ENCODE assay signal across 8 mouse cellular contexts in genomic region chr10:128321641-128322040, GRCm38 (mm10). TPM values are rescaled to one million over a fixed set of nuclear protein-coding genes. Genes with fewer than 3 reads are reported as not detected.
A peak's percentile ranks its signal among the peaks of the same experiment; 100 is the strongest.
DNase-seq lines count a peak whose midpoint lies in the region; ATAC-seq and TF ChIP-seq lines count a peak whose summit lies in the region.

No protein-coding gene starts in this region.

- peak overlapping the region; percentile 60 for H3K4me2 ChIP-seq in CH12.LX (ENCODE audit: insufficient read depth, low read depth, poor library complexity, severe bottlenecking)
- peak overlapping the region; percentile 85 for H3K4me2 ChIP-seq in forebrain, embryonic 14.5 days (ENCODE audit: low read length)
- peak overlapping the region; percentile 83 for H3K4me2 ChIP-seq in liver, embryonic 16.5 days (ENCODE audit: low read depth, low read length)

- peaks cover 28% of the 10 kb centered on the region for H3K4me1 ChIP-seq in erythroblast, embryonic 14.5 days (ENCODE audit: control insufficient read depth)
- peaks cover 6 to 15% of the 10 kb centered on the region in 2 experiments for H3K4me1 ChIP-seq in CH12.LX (ENCODE audit: control insufficient read depth in 1 of 2, insufficient read depth in 2 of 2)
- H3K4me1 ChIP-seq in forebrain, embryonic 14.5 days (ENCODE audit: control insufficient read depth, insufficient read depth, low read length) = peaks cover 16% of the 10 kb centered on the region
- peaks cover 15% of the 10 kb centered on the region for H3K4me1 ChIP-seq in liver, embryonic 16.5 days (ENCODE audit: control insufficient read depth, low read depth, low read length)

- no peak for TF ChIP-seq EP300 in CH12.LX (IDR thresholded peaks at IDR 0.05; ENCODE audit: low read length)

- no peaks in the 10 kb centered on the region for H3K9me3 ChIP-seq in erythroblast, embryonic 14.5 days (ENCODE audit: control insufficient read depth, low read length)
- H3K9me3 ChIP-seq in CH12.LX (replicated peaks; ENCODE audit: low read length) = no peaks in the 10 kb centered on the region
- no peaks in the 10 kb centered on the region for H3K9me3 ChIP-seq in forebrain, embryonic 14.5 days (replicated peaks; ENCODE audit: control insufficient read depth, low read length)
- H3K9me3 ChIP-seq in liver, embryonic 16.5 days (replicated peaks; ENCODE audit: control insufficient read depth, low read length) = no peaks in the 10 kb centered on the region

- in situ Hi-C loops in CH12.LX (cut with MboI; ENCODE audit: low pct_ligation_motif_present, low pct_unique_long_range_greater_than_20kb, low sequenced_read_pairs) = no loop called here

- intact Hi-C loops in left cerebral cortex, postnatal 25 days (cut with DNase I) = loop anchor here (1.0 kb wide), 1 partner anchor 18 kb away; the partner anchor contains the start of gene Pan2

- H3K4me3 ChIP-seq in erythroblast, embryonic 14.5 days (replicated peaks) = peak overlapping the region; percentile 80
- H3K4me3 ChIP-seq in CH12.LX (replicated peaks in 1 of 3; ENCODE audit: low read depth in 2 of 3, low read length in 2 of 3, poor library complexity in 1 of 3) = peak overlapping the region; percentile 41 to 86 (median 64)
- peak overlapping the region; percentile 93 for H3K4me3 ChIP-seq in forebrain, embryonic 14.5 days (ENCODE audit: low read depth, low read length)
- peak overlapping the region; percentile 90 for H3K4me3 ChIP-seq in liver, embryonic 16.5 days (ENCODE audit: low read depth, low read length)

- TF ChIP-seq POLR2A in CH12.LX (IDR thresholded peaks at IDR 0.05; ENCODE audit: low read depth, low read length) = no peak

- H3K27ac ChIP-seq in CH12.LX (ENCODE audit: insufficient read depth, low read depth) = no peak overlapping the region; the same call in 1 of the 2 replicates
- no peak overlapping the region for H3K27ac ChIP-seq in forebrain, embryonic 14.5 days (ENCODE audit: low read depth, low read length)
- H3K27ac ChIP-seq in liver, embryonic 16.5 days (ENCODE audit: low read length) = 0 out of 2 replicates have a peak overlapping the region, but pooled peaks have one; percentile 22

- WGBS in forebrain, embryonic 14.5 days = 61% methylated on average over 12 of the region's 12 CpGs
- 43% methylated on average over 12 of the region's 12 CpGs for WGBS in liver, embryonic 16.5 days (ENCODE audit: insufficient replicate concordance)

- peaks cover 62% of the 10 kb centered on the region for H3K36me3 ChIP-seq in erythroblast, embryonic 14.5 days (ENCODE audit: control insufficient read depth)
- peaks cover 43 to 60% of the 10 kb centered on the region in 2 experiments for H3K36me3 ChIP-seq in CH12.LX (replicated peaks in 1 of 2; ENCODE audit: control insufficient read depth in 1 of 2, insufficient read depth in 1 of 2, low read length in 1 of 2)
- peaks cover 58% of the 10 kb centered on the region for H3K36me3 ChIP-seq in forebrain, embryonic 14.5 days (ENCODE audit: control insufficient read depth, insufficient read depth, low read length)
- peaks cover 39% of the 10 kb centered on the region for H3K36me3 ChIP-seq in liver, embryonic 16.5 days (ENCODE audit: control insufficient read depth, insufficient read depth)

- peak overlapping the region; percentile 93 for H3K9ac ChIP-seq in CH12.LX (ENCODE audit: insufficient read depth, low read depth)
- peak overlapping the region; percentile 98 for H3K9ac ChIP-seq in forebrain, embryonic 14.5 days (ENCODE audit: low read length)
- peak overlapping the region; percentile 44; the same call in 1 of the 2 replicates for H3K9ac ChIP-seq in liver, embryonic 16.5 days (ENCODE audit: low read depth, low read length)

- DNase-seq in CH12.LX (ENCODE audit: extremely low read depth) = no peak
- no peak for DNase-seq in forebrain, embryonic 14.5 days (ENCODE audit: low spot score)
- DNase-seq in thymus, postnatal 4 days = no peak
- no peak for DNase-seq in layer of hippocampus, postnatal 10 days (ENCODE audit: low spot score in 2 of 2)
- DNase-seq in left cerebral cortex, postnatal 25 days (ENCODE audit: low spot score in 2 of 2) = no peak

- no peak for TF ChIP-seq CTCF in CH12.LX (conservative IDR thresholded peaks at IDR 0.05 in 1 of 2, IDR thresholded peaks at IDR 0.05 in 1 of 2; ENCODE audit: low read depth in 2 of 2, low read length in 2 of 2)

- H3K79me2 ChIP-seq in CH12.LX (replicated peaks; ENCODE audit: control insufficient read depth, extremely low read depth, insufficient read depth, poor library complexity, severe bottlenecking) = peaks cover 3% of the 10 kb centered on the region

- no peak for TF ChIP-seq RAD21 in CH12.LX (IDR thresholded peaks at IDR 0.05; ENCODE audit: low read depth, low read length)

- dilution Hi-C loops in CH12.LX (cut with MboI; ENCODE audit: extremely low pct_ligation_motif_present, extremely low pct_unique_long_range_greater_than_20kb, low sequenced_read_pairs) = no loop called here

- no peaks in the 10 kb centered on the region for H3K27me3 ChIP-seq in erythroblast, embryonic 14.5 days (ENCODE audit: control insufficient read depth)
- no peaks in the 10 kb centered on the region for H3K27me3 ChIP-seq in CH12.LX (replicated peaks)
- no peaks in the 10 kb centered on the region for H3K27me3 ChIP-seq in forebrain, embryonic 14.5 days (replicated peaks; ENCODE audit: control insufficient read depth, insufficient read depth, low read length)
- H3K27me3 ChIP-seq in liver, embryonic 16.5 days (ENCODE audit: control insufficient read depth, insufficient read depth, low read depth, low read length) = no peaks in the 10 kb centered on the region

- ATAC-seq in erythroblast, adult 5-6 weeks (replicated peaks; ENCODE audit: low FRiP score, poor library complexity, severe bottlenecking) = no peak
- ATAC-seq in forebrain, embryonic 14.5 days = no peak
- no peak for ATAC-seq in liver, embryonic 16.5 days (ENCODE audit: low read depth)

RNA-seq across cellular contexts. Expression of gene Cnpy2, which starts 0.6 kb away (rescaled TPM):
- 2.3 and 3.2 TPM in 2 replicates for polyA plus RNA-seq in erythroblast, embryonic 14.5 days (2012)
- 30.7 and 48.6 TPM in 2 replicates for total RNA-seq in erythroblast, adult 5-6 weeks (2015; ENCODE audit: low replicate concordance)
- total RNA-seq in erythroblast, adult 5-6 weeks (2017; ENCODE audit: low replicate concordance) = 15.5 and 38.3 TPM in 2 replicates
- total RNA-seq in CH12.LX (2012; rRNA removed) (91.0 and 111 TPM in 2 replicates), CH12.LX (2014; rRNA removed) (64.9 and 72.0 TPM in 2 replicates)
- polyA plus RNA-seq in CH12.LX (2012; ENCODE audit: insufficient read length, low read depth) = 98.9 and 107 TPM in 2 replicates
- polyA plus RNA-seq in forebrain, embryonic 14.5 days (2014; fragmentation: Nextera tagmentation; extraction: Ambion mirVana) = 231 and 256 TPM in 2 replicates
- polyA plus RNA-seq in liver, embryonic 16.5 days (2015; fragmentation: Nextera tagmentation; extraction: Ambion mirVana) = 86.6 and 92.8 TPM in 2 replicates
- total RNA-seq in layer of hippocampus, postnatal 10 days (2021) = 10 to 100 TPM; 75.5 to 78.5 TPM
- 10 to 100 TPM; 64.7 to 70.5 TPM for total RNA-seq in left cerebral cortex, postnatal 25 days (2021)

RNA-seq across cellular contexts. Expression of gene Cs, which starts 15.9 kb away (rescaled TPM):
- 2.2 and 3.1 TPM in 2 replicates for polyA plus RNA-seq in erythroblast, embryonic 14.5 days (2012)
- total RNA-seq in erythroblast, adult 5-6 weeks (2015; ENCODE audit: low replicate concordance) = 60.5 and 67.5 TPM in 2 replicates
- 26.2 and 30.6 TPM in 2 replicates for total RNA-seq in erythroblast, adult 5-6 weeks (2017; ENCODE audit: low replicate concordance)
- 145 and 149 TPM in 2 replicates for total RNA-seq in CH12.LX (2012; rRNA removed)
- 131 and 137 TPM in 2 replicates for total RNA-seq in CH12.LX (2014; rRNA removed)
- 214 and 240 TPM in 2 replicates for polyA plus RNA-seq in CH12.LX (2012; ENCODE audit: insufficient read length, low read depth)
- 234 and 243 TPM in 2 replicates for polyA plus RNA-seq in forebrain, embryonic 14.5 days (2014; fragmentation: Nextera tagmentation; extraction: Ambion mirVana)
- polyA plus RNA-seq in liver, embryonic 16.5 days (2015; fragmentation: Nextera tagmentation; extraction: Ambion mirVana) = 102 and 107 TPM in 2 replicates
- 100 to 1,000 TPM; 277 to 286 TPM for total RNA-seq in layer of hippocampus, postnatal 10 days (2021)
- total RNA-seq in left cerebral cortex, postnatal 25 days (2021) = 100 to 1,000 TPM; 227 to 229 TPM

RNA-seq across cellular contexts. Expression of gene Pan2, which starts 18.5 kb away (rescaled TPM):
- 0.31 and 0.44 TPM in 2 replicates for polyA plus RNA-seq in erythroblast, embryonic 14.5 days (2012)
- total RNA-seq in erythroblast, adult 5-6 weeks (2015; ENCODE audit: low replicate concordance) = 7.9 and 8.8 TPM in 2 replicates
- 7.5 and 8.9 TPM in 2 replicates for total RNA-seq in erythroblast, adult 5-6 weeks (2017; ENCODE audit: low replicate concordance)
- total RNA-seq in CH12.LX (2012; rRNA removed) = 8.1 and 11.0 TPM in 2 replicates
- 9.4 and 10.6 TPM in 2 replicates for total RNA-seq in CH12.LX (2014; rRNA removed)
- polyA plus RNA-seq in CH12.LX (2012; ENCODE audit: insufficient read length, low read depth) = 16.1 and 18.5 TPM in 2 replicates
- 21.4 and 23.2 TPM in 2 replicates for polyA plus RNA-seq in forebrain, embryonic 14.5 days (2014; fragmentation: Nextera tagmentation; extraction: Ambion mirVana)
- polyA plus RNA-seq in liver, embryonic 16.5 days (2015; fragmentation: Nextera tagmentation; extraction: Ambion mirVana) = 13.2 and 14.8 TPM in 2 replicates
- 10 to 100 TPM; 15.5 to 15.8 TPM for total RNA-seq in layer of hippocampus, postnatal 10 days (2021)
- total RNA-seq in left cerebral cortex, postnatal 25 days (2021) = 10 to 100 TPM; 14.3 to 15.4 TPM

RNA-seq across cellular contexts. Expression of gene Il23a, which starts 23.1 kb away (rescaled TPM):
- not detected in 2 replicates for polyA plus RNA-seq in erythroblast, embryonic 14.5 days (2012)
- total RNA-seq in erythroblast, adult 5-6 weeks (2015; ENCODE audit: low replicate concordance) = not detected in 2 replicates
- total RNA-seq in erythroblast, adult 5-6 weeks (2017; ENCODE audit: low replicate concordance) = not detected in 2 replicates
- total RNA-seq in CH12.LX (2012; rRNA removed) (1.2 and 3.6 TPM in 2 replicates), CH12.LX (2014; rRNA removed) (0.32 and 0.41 TPM in 2 replicates)
- polyA plus RNA-seq in CH12.LX (2012; ENCODE audit: insufficient read length, low read depth) = 0.30 and 0.49 TPM in 2 replicates
- polyA plus RNA-seq in forebrain, embryonic 14.5 days (2014; fragmentation: Nextera tagmentation; extraction: Ambion mirVana) = not detected in 2 replicates
- 0.06 and 0.12 TPM in 2 replicates for polyA plus RNA-seq in liver, embryonic 16.5 days (2015; fragmentation: Nextera tagmentation; extraction: Ambion mirVana)
- total RNA-seq in layer of hippocampus, postnatal 10 days (2021) = under 1 TPM in 1 of 2 experiments, not detected in 1; 0.85 TPM
- under 1 TPM; 0.64 to 0.69 TPM for total RNA-seq in left cerebral cortex, postnatal 25 days (2021)

RNA-seq across cellular contexts. Expression of gene Coq10a, which starts 47.2 kb away (rescaled TPM):
- polyA plus RNA-seq in erythroblast, embryonic 14.5 days (2012) = 0.49 and 0.53 TPM in 2 replicates
- 1.9 and 5.6 TPM in 2 replicates for total RNA-seq in erythroblast, adult 5-6 weeks (2015; ENCODE audit: low replicate concordance)
- total RNA-seq in erythroblast, adult 5-6 weeks (2017; ENCODE audit: low replicate concordance) = 2.8 and 3.2 TPM in 2 replicates
- total RNA-seq in CH12.LX (2012; rRNA removed) (8.4 and 11.1 TPM in 2 replicates), CH12.LX (2014; rRNA removed) (5.7 and 7.7 TPM in 2 replicates)
- 8.6 and 12.1 TPM in 2 replicates for polyA plus RNA-seq in CH12.LX (2012; ENCODE audit: insufficient read length, low read depth)
- polyA plus RNA-seq in forebrain, embryonic 14.5 days (2014; fragmentation: Nextera tagmentation; extraction: Ambion mirVana) = 22.8 and 26.9 TPM in 2 replicates
- 0.65 and 0.96 TPM in 2 replicates for polyA plus RNA-seq in liver, embryonic 16.5 days (2015; fragmentation: Nextera tagmentation; extraction: Ambion mirVana)
- total RNA-seq in layer of hippocampus, postnatal 10 days (2021) = 10 to 100 TPM; 55.6 to 58.8 TPM
- total RNA-seq in left cerebral cortex, postnatal 25 days (2021) = 10 to 100 TPM; 60.4 to 63.8 TPM

Comparison
In these comparisons a context has a peak if more than half of its experiments do, and no peak if none do; other contexts are left out.
1. H3K9ac ChIP-seq: peak in every context shown above with its lines; median percentile 98 in forebrain, embryonic 14.5 days; 93 in CH12.LX; 44 in liver, embryonic 16.5 days.